Mouse (Mus musculus) embryonic facial prominence, embryonic 14.5 days (tissue): ENCODE measurements around the gene Glod4. TPM values are rescaled to one million over a fixed set of nuclear protein-coding genes. Genes with fewer than 3 reads are reported as not detected.

ENCODE experiments used
- ATAC-seq: fragments of 200-750 bp; cut with Nextera tagmentation; 2 replicates; pipeline ENCODE4 v1.8.0; 2017; ENCODE audit warnings: low read depth, moderate number of reproducible peaks, moderate TSS enrichment
- DNase-seq: peaks from one replicate; pipeline ENCODE4 v3.0.0-alpha.2; 2015; ENCODE audit warnings: low spot score
- H3K27ac ChIP-seq: fragments of 300-500 bp; sonication (generic); replicated peaks from 2 replicates; pipeline ENCODE4 v1.5.1; 2014; ENCODE audit warnings: low read depth, mild to moderate bottlenecking, low read length, moderate library complexity
- H3K27me3 ChIP-seq: fragments of 300-500 bp; sonication (generic); replicated peaks from 2 replicates; pipeline ENCODE4 v1.6.1; 2014; ENCODE audit warnings: low read length; ENCODE audit not compliant: control insufficient read depth, insufficient read depth
- H3K36me3 ChIP-seq: fragments of 300-500 bp; sonication (generic); 2 replicates; pipeline ENCODE4 v1.6.1; 2014; ENCODE audit warnings: low read length, mixed read lengths; ENCODE audit not compliant: control insufficient read depth, insufficient read depth
- H3K4me1 ChIP-seq: fragments of 300-500 bp; sonication (generic); 2 replicates; pipeline ENCODE4 v1.6.1; 2014; ENCODE audit warnings: antibody characterized with exemption, low read length; ENCODE audit not compliant: control insufficient read depth, insufficient read depth
- H3K4me2 ChIP-seq: fragments of 300-500 bp; sonication (generic); 2 replicates; pipeline ENCODE4 v1.6.1; 2014; ENCODE audit warnings: low read depth, mild to moderate bottlenecking, low read length, moderate library complexity, mixed read lengths
- H3K4me3 ChIP-seq: fragments of 300-500 bp; sonication (generic); 2 replicates; pipeline ENCODE4 v1.5.1; 2014; ENCODE audit warnings: low read depth, mild to moderate bottlenecking, low read length
- H3K9ac ChIP-seq: fragments of 300-500 bp; sonication (generic); 2 replicates; pipeline ENCODE4 v1.6.1; 2014; ENCODE audit warnings: low read depth, mild to moderate bottlenecking, low read length, moderate library complexity, mixed read lengths
- H3K9me3 ChIP-seq: fragments of 300-500 bp; sonication (generic); 2 replicates; pipeline ENCODE4 v1.6.1; 2016; ENCODE audit warnings: low read length; ENCODE audit not compliant: control insufficient read depth
- WGBS: fragments of 180-500 bp; shearing (Covaris S2); extraction: QIAGEN DNeasy Blood & Tissue Kit; methylation state at CpG from one replicate; pipeline ENCODE4 v1.1.7; 2014; 5-methylcytosine and 5-hydroxymethylcytosine counted together
- polyA plus RNA-seq: library from polyadenylated mRNA; unstranded; fragments of >200 nt; fragmentation: Nextera tagmentation; extraction: Ambion mirVana; gene quantifications from 2 replicates; pipeline ENCODE4 v1.2.1, GENCODE M21; 2014

Gene Glod4
- polyA plus RNA-seq, 1 experiment from 2014 or later = 129 TPM

GRCm38 (mm10) chr11:76106551-76107496 lies 136.7 kb downstream of the Glod4 start:
- Histone ChIP-seq H3K36me3 (peaks cover 13% of the 10 kb centered on the region; the same call in 1 of the 2 replicates), H3K27me3 (no peaks in the 10 kb centered on the region), H3K9ac (no peak overlapping the region), H3K9me3 (no peaks in the 10 kb centered on the region), H3K4me1 (peaks cover 18% of the 10 kb centered on the region), H3K4me3 (no peak overlapping the region), H3K4me2 (no peak overlapping the region), H3K27ac (peak overlapping the region; percentile 49)
- peak; percentile 89 for ATAC-seq
- DNase-seq = peak; percentile 91
- 52% methylated on average over 11 of the region's 11 CpGs for WGBS

GRCm38 (mm10) chr11:76101154-76101553 lies 142.4 kb downstream of the Glod4 start:
- ATAC-seq (no peak), DNase-seq (no peak)
- peak overlapping the region; percentile 44; the same call in 1 of the 2 replicates for H3K27ac ChIP-seq
- H3K9me3 ChIP-seq = 0 out of 2 replicates have a peak, but pooled peaks cover 5% of the 10 kb centered on the region
- H3K9ac ChIP-seq = no peak overlapping the region
- no peak overlapping the region for H3K4me3 ChIP-seq
- 0 out of 2 replicates have a peak, but pooled peaks cover 15% of the 10 kb centered on the region for H3K36me3 ChIP-seq
- H3K4me1 ChIP-seq = peaks cover 16% of the 10 kb centered on the region
- no peak overlapping the region for H3K4me2 ChIP-seq
- no peaks in the 10 kb centered on the region for H3K27me3 ChIP-seq

- 43% methylated on average over 4 of the region's 4 CpGs for WGBS
- peak; percentile 82 for DNase-seq
- ATAC-seq = peak; percentile 53
- Histone ChIP-seq H3K27ac (peak overlapping the region; percentile 61), H3K36me3 (0 out of 2 replicates have a peak, but pooled peaks cover 15% of the 10 kb centered on the region), H3K4me2 (no peak overlapping the region), H3K9ac (0 out of 2 replicates have a peak overlapping the region, but pooled peaks have one; percentile 10), H3K4me3 (no peak overlapping the region), H3K9me3 (0 out of 2 replicates have a peak, but pooled peaks cover 5% of the 10 kb centered on the region), H3K4me1 (peaks cover 12% of the 10 kb centered on the region), H3K27me3 (no peaks in the 10 kb centered on the region)
Measured at GRCm38 (mm10) chr11:76099193-76099975, 144.1 kb downstream of the Glod4 start.

GRCm38 (mm10) chr11:76093610-76094009 lies 149.9 kb downstream of the Glod4 start:
- DNase-seq = no peak
- H3K27me3 ChIP-seq = no peaks in the 10 kb centered on the region
- WGBS = 80% methylated on average over 8 of the region's 8 CpGs

GRCm38 (mm10) chr11:76089776-76090175 lies 153.7 kb downstream of the Glod4 start:
- no peaks in the 10 kb centered on the region for H3K27me3 ChIP-seq
- H3K36me3 ChIP-seq = peaks cover 9% of the 10 kb centered on the region
- H3K9ac ChIP-seq = no peak overlapping the region
- 80% methylated on average over 6 of the region's 6 CpGs for WGBS
- no peak overlapping the region for H3K27ac ChIP-seq
- DNase-seq (no peak), ATAC-seq (no peak)
- H3K4me1 ChIP-seq = no peaks in the 10 kb centered on the region
- H3K9me3 ChIP-seq = no peaks in the 10 kb centered on the region
- no peak overlapping the region for H3K4me3 ChIP-seq
- no peak overlapping the region for H3K4me2 ChIP-seq

More at GRCm38 (mm10) chr11:76093610-76094009, 149.9 kb downstream of the Glod4 start:
- no peak overlapping the region for H3K4me2 ChIP-seq
- ATAC-seq = no peak
- H3K36me3 ChIP-seq = peaks cover 11% of the 10 kb centered on the region
- peaks cover 1% of the 10 kb centered on the region; the same call in 1 of the 2 replicates for H3K4me1 ChIP-seq
- no peak overlapping the region for H3K9ac ChIP-seq
- H3K4me3 ChIP-seq = no peak overlapping the region
- no peak overlapping the region for H3K27ac ChIP-seq
- 0 out of 2 replicates have a peak, but pooled peaks cover 5% of the 10 kb centered on the region for H3K9me3 ChIP-seq

GRCm38 (mm10) chr11:76088506-76088905 lies 155.0 kb downstream of the Glod4 start:
- ATAC-seq (no peak), DNase-seq (no peak)
- no peaks in the 10 kb centered on the region for H3K9me3 ChIP-seq
- H3K27ac ChIP-seq = no peak overlapping the region
- no peaks in the 10 kb centered on the region for H3K27me3 ChIP-seq
- H3K9ac ChIP-seq = no peak overlapping the region
- H3K36me3 ChIP-seq = peaks cover 9% of the 10 kb centered on the region
- no peak overlapping the region for H3K4me3 ChIP-seq
- peaks cover 8% of the 10 kb centered on the region; the same call in 1 of the 2 replicates for H3K4me1 ChIP-seq
- WGBS = 88% methylated on average over 4 of the region's 4 CpGs
- H3K4me2 ChIP-seq = no peak overlapping the region

GRCm38 (mm10) chr11:76085898-76086591 lies 157.5 kb downstream of the Glod4 start:
- H3K9me3 ChIP-seq = no peaks in the 10 kb centered on the region
- no peak overlapping the region for H3K4me2 ChIP-seq
- ATAC-seq (no peak), DNase-seq (no peak)
- no peaks in the 10 kb centered on the region for H3K27me3 ChIP-seq
- no peak overlapping the region for H3K9ac ChIP-seq
- peaks cover 19% of the 10 kb centered on the region for H3K36me3 ChIP-seq
- 69% methylated on average over 5 of the region's 5 CpGs for WGBS
- H3K27ac ChIP-seq = no peak overlapping the region
- H3K4me3 ChIP-seq = no peak overlapping the region
- H3K4me1 ChIP-seq = peaks cover 8% of the 10 kb centered on the region; the same call in 1 of the 2 replicates

- H3K9me3 ChIP-seq = no peaks in the 10 kb centered on the region
- 100% methylated on average over 1 of the region's 1 CpGs for WGBS
- no peak overlapping the region for H3K4me3 ChIP-seq
- H3K36me3 ChIP-seq = peaks cover 22% of the 10 kb centered on the region
- no peaks in the 10 kb centered on the region for H3K27me3 ChIP-seq
- H3K4me2 ChIP-seq = no peak overlapping the region
- peaks cover 8% of the 10 kb centered on the region; the same call in 1 of the 2 replicates for H3K4me1 ChIP-seq
- no peak overlapping the region for H3K27ac ChIP-seq
- ATAC-seq (no peak), DNase-seq (no peak)
- no peak overlapping the region for H3K9ac ChIP-seq
Measured at GRCm38 (mm10) chr11:76084943-76085342, 158.6 kb downstream of the Glod4 start.
